Comparison of ENCODE assay signal across 21 mouse cellular contexts in genomic region chr16:17848431-17848830, GRCm38 (mm10). TPM values are rescaled to one million over a fixed set of nuclear protein-coding genes. Genes with fewer than 3 reads are reported as not detected.
DNase-seq lines count a peak whose midpoint lies in the region; ATAC-seq and TF ChIP-seq lines count a peak whose summit lies in the region.
"Had no signal": no experiment of that assay in that cellular context is flagged by ENCODE, and none has a peak within 500 bp of the region (broad histone marks: within the 10 kb centered on the region; RNA-seq: fewer than 3 reads in every experiment).

No protein-coding gene starts in this region.

- no peak for DNase-seq in left cerebral cortex, adult 2 months (ENCODE audit: extremely low spot score in 1 of 2, low spot score in 2 of 2)
- no peak for DNase-seq in left cerebral cortex, adult 8-10 months (ENCODE audit: low spot score in 2 of 2)
- DNase-seq in forebrain, embryonic 14.5 days (ENCODE audit: low spot score): no peak
- no peak for DNase-seq in hindbrain, embryonic 14.5 days (ENCODE audit: low spot score)
- no peak for DNase-seq in T-cell, adult 2 months (ENCODE audit: low spot score)
- DNase-seq: adrenal gland, adult 8-10 months; kidney, adult 11 months; thymus, postnatal 36 days had no signal

- H3K4me1 ChIP-seq in forebrain, embryonic 14.5 days (ENCODE audit: control insufficient read depth, insufficient read depth, low read length): no peaks in the 10 kb centered on the region
- no peaks in the 10 kb centered on the region for H3K4me1 ChIP-seq in hindbrain, embryonic 14.5 days (replicated peaks; ENCODE audit: control insufficient read depth, insufficient read depth, low read length)
- H3K4me1 ChIP-seq in midbrain, embryonic 15.5 days: peaks cover 4% of the 10 kb centered on the region; the same call in 1 of the 2 replicates

- ATAC-seq in forebrain, embryonic 14.5 days: no peak
- ATAC-seq in hindbrain, embryonic 14.5 days (ENCODE audit: low FRiP score): no peak
- ATAC-seq in midbrain, embryonic 15.5 days (replicated peaks): no peak
- ATAC-seq in CD4-positive, CD25-positive, alpha-beta regulatory T cell, adult 4 months: no peak

- H3K9me3 ChIP-seq in forebrain, embryonic 14.5 days (replicated peaks; ENCODE audit: control insufficient read depth, low read length): no peaks in the 10 kb centered on the region
- no peaks in the 10 kb centered on the region for H3K9me3 ChIP-seq in hindbrain, embryonic 14.5 days (ENCODE audit: control insufficient read depth, low read length)
- no peaks in the 10 kb centered on the region for H3K9me3 ChIP-seq in midbrain, embryonic 15.5 days
- H3K9me3 ChIP-seq: G1E had no signal

- intact Hi-C loops in left cerebral cortex, adult 2 months (cut with DNase I): no loop called here

- H3K9ac ChIP-seq in forebrain, embryonic 14.5 days (ENCODE audit: low read length): peak overlapping the region; percentile 8; the same call in 1 of the 2 replicates
- H3K9ac ChIP-seq in hindbrain, embryonic 14.5 days: no peak overlapping the region
- H3K9ac ChIP-seq in midbrain, embryonic 15.5 days: no peak overlapping the region

- peak overlapping the region; percentile 41 for H3K27ac ChIP-seq in left cerebral cortex, adult 2 months
- H3K27ac ChIP-seq in forebrain, embryonic 14.5 days (ENCODE audit: low read depth, low read length): 0 out of 2 replicates have a peak overlapping the region, but pooled peaks have one; percentile 29
- peak overlapping the region; percentile 50 for H3K27ac ChIP-seq in hindbrain, embryonic 14.5 days
- H3K27ac ChIP-seq in midbrain, embryonic 15.5 days: peak overlapping the region; percentile 67
- H3K27ac ChIP-seq: kidney, postnatal 0 days; stomach, postnatal 0 days had no signal

- H3K36me3 ChIP-seq in forebrain, embryonic 14.5 days (ENCODE audit: control insufficient read depth, insufficient read depth, low read length): peaks cover 88% of the 10 kb centered on the region
- H3K36me3 ChIP-seq in hindbrain, embryonic 14.5 days (replicated peaks; ENCODE audit: control insufficient read depth, insufficient read depth): peaks cover 95% of the 10 kb centered on the region
- peaks cover 54% of the 10 kb centered on the region for H3K36me3 ChIP-seq in midbrain, embryonic 15.5 days (replicated peaks)

- no peak for TF ChIP-seq CTCF in left cerebral cortex, adult 2 months (IDR thresholded peaks at IDR 0.05)

- WGBS in forebrain, embryonic 14.5 days: 96% methylated on average over 6 of the region's 6 CpGs
- 93% methylated on average over 6 of the region's 6 CpGs for WGBS in hindbrain, embryonic 14.5 days
- 94% methylated on average over 6 of the region's 6 CpGs for WGBS in midbrain, embryonic 15.5 days

- no peaks in the 10 kb centered on the region for H3K27me3 ChIP-seq in forebrain, embryonic 14.5 days (replicated peaks; ENCODE audit: control insufficient read depth, insufficient read depth, low read length)
- no peaks in the 10 kb centered on the region for H3K27me3 ChIP-seq in hindbrain, embryonic 14.5 days (ENCODE audit: control insufficient read depth, insufficient read depth, low read length)
- no peaks in the 10 kb centered on the region for H3K27me3 ChIP-seq in midbrain, embryonic 15.5 days (replicated peaks)

- H3K4me2 ChIP-seq in forebrain, embryonic 14.5 days (ENCODE audit: low read length): no peak overlapping the region
- H3K4me2 ChIP-seq in hindbrain, embryonic 14.5 days (replicated peaks): no peak overlapping the region
- H3K4me2 ChIP-seq in midbrain, embryonic 15.5 days: no peak overlapping the region

- no peak overlapping the region for H3K4me3 ChIP-seq in left cerebral cortex, adult 2 months
- no peak overlapping the region for H3K4me3 ChIP-seq in forebrain, embryonic 14.5 days (ENCODE audit: low read depth, low read length)
- H3K4me3 ChIP-seq in hindbrain, embryonic 14.5 days (replicated peaks; ENCODE audit: low read length): no peak overlapping the region
- no peak overlapping the region for H3K4me3 ChIP-seq in midbrain, embryonic 15.5 days

RNA-seq across cellular contexts. Expression of gene Car15, which starts 10.3 kb away (rescaled TPM):
- 10 to 100 TPM; 12.2 to 16.4 TPM for total RNA-seq in left cerebral cortex, adult 2 months (2021)
- 10 to 100 TPM in 1 of 4 experiments, 1 to 10 TPM in 3; 6.5 to 13.3 (median 7.8) TPM for total RNA-seq in left cerebral cortex, adult 8-10 months (2022)
- 4.0 and 5.0 TPM in 2 replicates for polyA plus RNA-seq in forebrain, embryonic 14.5 days (2014; fragmentation: Nextera tagmentation; extraction: Ambion mirVana)
- 2.5 and 3.4 TPM in 2 replicates for polyA plus RNA-seq in hindbrain, embryonic 14.5 days (2014; fragmentation: Nextera tagmentation; extraction: Ambion mirVana)
- 3.9 and 5.2 TPM in 2 replicates for polyA plus RNA-seq in midbrain, embryonic 15.5 days (2015; fragmentation: Nextera tagmentation; extraction: Ambion mirVana)
- 1 to 10 TPM; 4.1 to 5.2 TPM for polyA plus RNA-seq in CD4-positive, CD25-positive, alpha-beta regulatory T cell, adult 4 months (2017; shearing (Covaris generic))

RNA-seq across cellular contexts. Expression of gene B830017H08Rik, which starts 15.5 kb away (rescaled TPM):
- 1 to 10 TPM; 3.4 to 4.1 TPM for total RNA-seq in left cerebral cortex, adult 2 months (2021)
- total RNA-seq in left cerebral cortex, adult 8-10 months (2022): 1 to 10 TPM; 2.7 to 5.1 (median 3.8) TPM
- 1.0 and 1.5 TPM in 2 replicates for polyA plus RNA-seq in forebrain, embryonic 14.5 days (2014; fragmentation: Nextera tagmentation; extraction: Ambion mirVana)
- polyA plus RNA-seq in hindbrain, embryonic 14.5 days (2014; fragmentation: Nextera tagmentation; extraction: Ambion mirVana): 6.0 and 6.1 TPM in 2 replicates
- polyA plus RNA-seq in midbrain, embryonic 15.5 days (2015; fragmentation: Nextera tagmentation; extraction: Ambion mirVana): 3.5 and 4.9 TPM in 2 replicates
- not detected for polyA plus RNA-seq in CD4-positive, CD25-positive, alpha-beta regulatory T cell, adult 4 months (2017; shearing (Covaris generic))
- total RNA-seq: adrenal gland, adult 8-10 months; common myeloid progenitor, adult 5-6 weeks; gastrocnemius, adult 18-20 months; granulocyte monocyte progenitor cell, adult 5-6 weeks; heart, postnatal 4 days had no signal
- polyA plus RNA-seq: embryonic facial prominence, embryonic 11.5 days; heart, embryonic 14.5 days; liver, embryonic 16.5 days; stomach, postnatal 0 days had no signal

RNA-seq across cellular contexts. Expression of gene Gm20518, which starts 43.0 kb away (rescaled TPM):
- total RNA-seq in left cerebral cortex, adult 2 months (2021): 1 to 10 TPM; 2.3 to 3.2 TPM
- total RNA-seq in left cerebral cortex, adult 8-10 months (2022): 1 to 10 TPM; 1.1 to 1.3 (median 1.1) TPM
- polyA plus RNA-seq in forebrain, embryonic 14.5 days (2014; fragmentation: Nextera tagmentation; extraction: Ambion mirVana): 0.26 and 0.38 TPM in 2 replicates
- polyA plus RNA-seq in hindbrain, embryonic 14.5 days (2014; fragmentation: Nextera tagmentation; extraction: Ambion mirVana): 0.29 and 0.48 TPM in 2 replicates
- 0.53 and 0.68 TPM in 2 replicates for polyA plus RNA-seq in midbrain, embryonic 15.5 days (2015; fragmentation: Nextera tagmentation; extraction: Ambion mirVana)
- under 1 TPM; 0.28 to 0.38 TPM for polyA plus RNA-seq in CD4-positive, CD25-positive, alpha-beta regulatory T cell, adult 4 months (2017; shearing (Covaris generic))
- total RNA-seq: heart, postnatal 4 days had no signal
- polyA plus RNA-seq: heart, embryonic 14.5 days; stomach, postnatal 0 days had no signal

RNA-seq across cellular contexts. Expression of gene Tssk1, which starts 45.6 kb away (rescaled TPM):
- total RNA-seq in left cerebral cortex, adult 2 months (2021): not detected
- total RNA-seq in left cerebral cortex, adult 8-10 months (2022): not detected
- 0.06 TPM in 1 of 2 replicates, not detected in the other for polyA plus RNA-seq in forebrain, embryonic 14.5 days (2014; fragmentation: Nextera tagmentation; extraction: Ambion mirVana)
- polyA plus RNA-seq in hindbrain, embryonic 14.5 days (2014; fragmentation: Nextera tagmentation; extraction: Ambion mirVana): 0.05 and 0.13 TPM in 2 replicates
- polyA plus RNA-seq in midbrain, embryonic 15.5 days (2015; fragmentation: Nextera tagmentation; extraction: Ambion mirVana): not detected in 2 replicates
- polyA plus RNA-seq in CD4-positive, CD25-positive, alpha-beta regulatory T cell, adult 4 months (2017; shearing (Covaris generic)): not detected
- total RNA-seq: common myeloid progenitor, adult 5-6 weeks; granulocyte monocyte progenitor cell, adult 5-6 weeks; left cerebral cortex, postnatal 10 days had no signal
- polyA plus RNA-seq: embryonic facial prominence, embryonic 11.5 days; G1E; heart, embryonic 14.5 days; liver, embryonic 16.5 days had no signal

RNA-seq across cellular contexts. Expression of gene Dgcr2, which starts 49.9 kb away (rescaled TPM):
- 10 to 100 TPM; 93.2 to 99.7 TPM for total RNA-seq in left cerebral cortex, adult 2 months (2021)
- total RNA-seq in left cerebral cortex, adult 8-10 months (2022): 100 to 1,000 TPM in 2 of 4 experiments, 10 to 100 TPM in 2; 97.2 to 104 (median 101) TPM
- 75.3 and 93.1 TPM in 2 replicates for polyA plus RNA-seq in forebrain, embryonic 14.5 days (2014; fragmentation: Nextera tagmentation; extraction: Ambion mirVana)
- 105 TPM in 2 replicates for polyA plus RNA-seq in hindbrain, embryonic 14.5 days (2014; fragmentation: Nextera tagmentation; extraction: Ambion mirVana)
- 119 and 120 TPM in 2 replicates for polyA plus RNA-seq in midbrain, embryonic 15.5 days (2015; fragmentation: Nextera tagmentation; extraction: Ambion mirVana)
- 10 to 100 TPM; 20.2 to 28.9 TPM for polyA plus RNA-seq in CD4-positive, CD25-positive, alpha-beta regulatory T cell, adult 4 months (2017; shearing (Covaris generic))
